ENCODE assay signal across 10 mouse cellular contexts in the genomic region with DNA sequence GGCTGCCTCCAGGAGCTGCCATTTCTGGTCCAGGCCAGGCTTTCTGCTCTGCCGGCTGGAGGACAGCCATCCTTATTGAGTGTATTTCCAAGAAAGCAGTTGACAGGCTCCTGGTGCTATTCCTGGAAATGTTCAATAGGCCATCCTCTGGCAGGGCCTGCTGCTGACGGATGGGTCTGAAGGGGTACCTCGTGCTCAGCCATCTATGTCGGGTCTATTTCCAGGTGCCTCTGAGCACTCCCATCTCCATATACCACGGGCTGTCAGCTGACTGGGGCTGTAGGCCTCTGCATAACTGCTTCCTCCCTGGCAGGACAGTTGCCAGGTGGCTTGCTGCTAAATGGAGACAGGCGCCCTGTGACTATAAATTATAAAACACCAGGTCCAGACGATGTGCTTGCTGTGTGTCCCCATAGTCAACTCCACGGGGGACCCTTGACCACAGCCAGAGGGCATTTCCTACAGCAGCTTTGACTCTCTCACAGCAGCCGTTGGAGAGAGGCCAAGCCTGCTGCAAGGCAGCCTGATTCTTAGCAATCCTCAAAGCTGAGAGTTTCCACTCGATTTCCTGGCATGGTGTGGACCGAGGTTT.
A peak's percentile ranks its signal among the peaks of the same experiment; 100 is the strongest.
DNase-seq lines count a peak whose midpoint lies in the region; ATAC-seq lines count a peak whose summit lies in the region.
"Had no signal": no experiment of that assay in that cellular context is flagged by ENCODE, and none has a peak within 500 bp of the region (broad histone marks: within the 10 kb centered on the region; RNA-seq: fewer than 3 reads in every experiment).

No protein-coding gene starts in this region.

- no peak overlapping the region for H3K4me2 ChIP-seq in hindbrain, embryonic 11.5 days (replicated peaks; ENCODE audit: low read depth, low read length)
- peak overlapping the region; percentile 23; the same call in 1 of the 2 replicates for H3K4me2 ChIP-seq in lung, embryonic 16.5 days (ENCODE audit: low read depth, low read length)

- ATAC-seq in hindbrain, embryonic 11.5 days (ENCODE audit: low FRiP score), result peak; percentile 50
- ATAC-seq in lung, embryonic 16.5 days (ENCODE audit: low read depth), result peak; percentile 82

- peak; percentile 83 for DNase-seq in Muller cell, postnatal 12 days (ENCODE audit: inconsistent ontology term)
- peak; percentile 79 for DNase-seq in cerebellum, adult 9-11 months
- DNase-seq in frontal cortex, postnatal 36 days (ENCODE audit: low spot score in 2 of 2), result peak; percentile 58 to 65
- DNase-seq in hindbrain, embryonic 11.5 days (ENCODE audit: low spot score), result peak; percentile 31
- DNase-seq in layer of hippocampus, adult 9-11 months, result peak; percentile 64
- peak; percentile 10 for DNase-seq in retina, embryonic 14.5 days (ENCODE audit: low spot score)
- no peak for DNase-seq in spleen, postnatal 14 days (ENCODE audit: low spot score in 2 of 2)

- no peak overlapping the region for H3K4me3 ChIP-seq in hindbrain, embryonic 11.5 days (ENCODE audit: low read depth, low read length)
- no peak overlapping the region for H3K4me3 ChIP-seq in lung, embryonic 16.5 days (ENCODE audit: low read length)

- WGBS in hindbrain, embryonic 11.5 days, result 36% methylated on average over 11 of the region's 11 CpGs
- WGBS in lung, embryonic 16.5 days, result 14% methylated on average over 11 of the region's 11 CpGs

- H3K9ac ChIP-seq in hindbrain, embryonic 11.5 days (ENCODE audit: low read depth, low read length), result no peak overlapping the region
- H3K9ac ChIP-seq in lung, embryonic 16.5 days (ENCODE audit: low read length), result no peak overlapping the region
- H3K9ac ChIP-seq: liver, embryonic 14.5 days had no signal

- no peaks in the 10 kb centered on the region for H3K27me3 ChIP-seq in hindbrain, embryonic 11.5 days (ENCODE audit: control insufficient read depth, insufficient read depth, low read length)
- no peaks in the 10 kb centered on the region for H3K27me3 ChIP-seq in lung, embryonic 16.5 days (ENCODE audit: control insufficient read depth, insufficient read depth, low read depth, low read length)

- H3K27ac ChIP-seq in hindbrain, embryonic 11.5 days (ENCODE audit: low read depth, low read length), result peak overlapping the region; percentile 34
- peak overlapping the region; percentile 92 for H3K27ac ChIP-seq in lung, embryonic 16.5 days (ENCODE audit: low read length)
- H3K27ac ChIP-seq: liver, embryonic 14.5 days had no signal

- no peaks in the 10 kb centered on the region for H3K36me3 ChIP-seq in hindbrain, embryonic 11.5 days (ENCODE audit: control insufficient read depth, insufficient read depth, low read length)
- no peaks in the 10 kb centered on the region for H3K36me3 ChIP-seq in lung, embryonic 16.5 days (ENCODE audit: control insufficient read depth, insufficient read depth, low read length)
- H3K36me3 ChIP-seq: G1E had no signal

- no peaks in the 10 kb centered on the region for H3K9me3 ChIP-seq in hindbrain, embryonic 11.5 days (ENCODE audit: control insufficient read depth, low read length)
- no peaks in the 10 kb centered on the region for H3K9me3 ChIP-seq in lung, embryonic 16.5 days (ENCODE audit: control insufficient read depth, low read length)
- H3K9me3 ChIP-seq: G1E had no signal

- 0 out of 2 replicates have a peak, but pooled peaks cover 11% of the 10 kb centered on the region for H3K4me1 ChIP-seq in hindbrain, embryonic 11.5 days (replicated peaks; ENCODE audit: control insufficient read depth, insufficient read depth, low read length)
- peaks cover 66% of the 10 kb centered on the region for H3K4me1 ChIP-seq in lung, embryonic 16.5 days (replicated peaks; ENCODE audit: control insufficient read depth, insufficient read depth, low read length)

Comparison
In these comparisons a context has a peak if more than half of its experiments do, and no peak if none do; other contexts are left out.
1. DNase-seq: peak in Muller cell, postnatal 12 days (single experiment), cerebellum, adult 9-11 months (single experiment), frontal cortex, postnatal 36 days (2 of 2), hindbrain, embryonic 11.5 days (single experiment), layer of hippocampus, adult 9-11 months (single experiment) and retina, embryonic 14.5 days (single experiment); none in spleen, postnatal 14 days (0 of 2).